Mouse (Mus musculus): ENCODE results near the gene Ptgfrn. TPM values are rescaled to one million over a fixed set of nuclear protein-coding genes. Genes with fewer than 3 reads are reported as not detected.

Ptgfrn gene
- polyA plus RNA-seq, 1 experiment from 2014 or later = 3.4 TPM

GRCm38 (mm10) chr3:101026741-101027140, 83.3 kb downstream of the Ptgfrn start:
- 78% methylated on average over 1 of the region's 1 CpGs for WGBS
- ATAC-seq = no peak
- Histone ChIP-seq H3K4me3 (replicated peaks; ENCODE audit: low read length) (no peak overlapping the region), H3K4me2 (ENCODE audit: low read length) (no peak overlapping the region), H3K27ac (ENCODE audit: low read length) (no peak overlapping the region), H3K36me3 (ENCODE audit: control insufficient read depth, insufficient read depth) (no peaks in the 10 kb centered on the region), H3K4me1 (replicated peaks; ENCODE audit: control insufficient read depth, insufficient read depth, low read length) (no peaks in the 10 kb centered on the region), H3K9ac (replicated peaks; ENCODE audit: low read depth, low read length) (no peak overlapping the region), H3K9me3 (ENCODE audit: control insufficient read depth, low read length) (no peaks in the 10 kb centered on the region), H3K27me3 (replicated peaks; ENCODE audit: control insufficient read depth, insufficient read depth, low read length) (no peaks in the 10 kb centered on the region)

- ATAC-seq = no peak
- no peaks in the 10 kb centered on the region for H3K27me3 ChIP-seq (replicated peaks; ENCODE audit: control insufficient read depth, insufficient read depth, low read length)
- 89% methylated on average over 6 of the region's 6 CpGs for WGBS
- H3K4me1 ChIP-seq (replicated peaks; ENCODE audit: control insufficient read depth, insufficient read depth, low read length) = no peaks in the 10 kb centered on the region
- no peaks in the 10 kb centered on the region for H3K9me3 ChIP-seq (ENCODE audit: control insufficient read depth, low read length)
- H3K4me3 ChIP-seq (replicated peaks; ENCODE audit: low read length) = no peak overlapping the region
- no peak overlapping the region for H3K4me2 ChIP-seq (ENCODE audit: low read length)
- H3K9ac ChIP-seq (replicated peaks; ENCODE audit: low read depth, low read length) = no peak overlapping the region
- H3K27ac ChIP-seq (ENCODE audit: low read length) = no peak overlapping the region
- no peaks in the 10 kb centered on the region for H3K36me3 ChIP-seq (ENCODE audit: control insufficient read depth, insufficient read depth)
These were observed 87.1 kb downstream of the Ptgfrn start for GRCm38 (mm10) chr3:101022967-101023366.

GRCm38 (mm10) chr3:101021481-101022051, 88.5 kb downstream of the Ptgfrn start:
- Histone ChIP-seq H3K36me3 (ENCODE audit: control insufficient read depth, insufficient read depth) (no peaks in the 10 kb centered on the region), H3K4me3 (replicated peaks; ENCODE audit: low read length) (no peak overlapping the region), H3K27me3 (replicated peaks; ENCODE audit: control insufficient read depth, insufficient read depth, low read length) (no peaks in the 10 kb centered on the region), H3K9me3 (ENCODE audit: control insufficient read depth, low read length) (no peaks in the 10 kb centered on the region), H3K27ac (ENCODE audit: low read length) (no peak overlapping the region), H3K9ac (replicated peaks; ENCODE audit: low read depth, low read length) (no peak overlapping the region), H3K4me1 (replicated peaks; ENCODE audit: control insufficient read depth, insufficient read depth, low read length) (no peaks in the 10 kb centered on the region), H3K4me2 (ENCODE audit: low read length) (no peak overlapping the region)
- 80% methylated on average over 8 of the region's 8 CpGs for WGBS
- ATAC-seq = no peak

- ATAC-seq = no peak
- no peaks in the 10 kb centered on the region for H3K36me3 ChIP-seq (ENCODE audit: control insufficient read depth, insufficient read depth)
- no peak overlapping the region for H3K27ac ChIP-seq (ENCODE audit: low read length)
- H3K9ac ChIP-seq (replicated peaks; ENCODE audit: low read depth, low read length) = no peak overlapping the region
- H3K27me3 ChIP-seq (replicated peaks; ENCODE audit: control insufficient read depth, insufficient read depth, low read length) = no peaks in the 10 kb centered on the region
- H3K9me3 ChIP-seq (ENCODE audit: control insufficient read depth, low read length) = no peaks in the 10 kb centered on the region
- H3K4me2 ChIP-seq (ENCODE audit: low read length) = no peak overlapping the region
- no peak overlapping the region for H3K4me3 ChIP-seq (replicated peaks; ENCODE audit: low read length)
- WGBS = 86% methylated on average over 5 of the region's 5 CpGs
- H3K4me1 ChIP-seq (replicated peaks; ENCODE audit: control insufficient read depth, insufficient read depth, low read length) = no peaks in the 10 kb centered on the region
These were observed 89.0 kb downstream of the Ptgfrn start for GRCm38 (mm10) chr3:101021073-101021472.

GRCm38 (mm10) chr3:101018494-101018893, 91.6 kb downstream of the Ptgfrn start:
- ATAC-seq = no peak
- Histone ChIP-seq H3K27ac (ENCODE audit: low read length) (no peak overlapping the region), H3K4me3 (replicated peaks; ENCODE audit: low read length) (no peak overlapping the region), H3K9me3 (ENCODE audit: control insufficient read depth, low read length) (no peaks in the 10 kb centered on the region), H3K9ac (replicated peaks; ENCODE audit: low read depth, low read length) (no peak overlapping the region), H3K36me3 (ENCODE audit: control insufficient read depth, insufficient read depth) (no peaks in the 10 kb centered on the region), H3K4me1 (replicated peaks; ENCODE audit: control insufficient read depth, insufficient read depth, low read length) (peaks cover 12% of the 10 kb centered on the region), H3K27me3 (replicated peaks; ENCODE audit: control insufficient read depth, insufficient read depth, low read length) (no peaks in the 10 kb centered on the region), H3K4me2 (ENCODE audit: low read length) (no peak overlapping the region)
- WGBS = 83% methylated on average over 6 of the region's 6 CpGs

GRCm38 (mm10) chr3:101016050-101016449, 94.0 kb downstream of the Ptgfrn start:
- H3K4me1 ChIP-seq (replicated peaks; ENCODE audit: control insufficient read depth, insufficient read depth, low read length) = peaks cover 17% of the 10 kb centered on the region
- H3K27ac ChIP-seq (ENCODE audit: low read length) = no peak overlapping the region
- H3K4me3 ChIP-seq (replicated peaks; ENCODE audit: low read length) = no peak overlapping the region
- H3K27me3 ChIP-seq (replicated peaks; ENCODE audit: control insufficient read depth, insufficient read depth, low read length) = no peaks in the 10 kb centered on the region
- 91% methylated on average over 7 of the region's 7 CpGs for WGBS
- no peak for ATAC-seq
- H3K4me2 ChIP-seq (ENCODE audit: low read length) = no peak overlapping the region
- H3K9ac ChIP-seq (replicated peaks; ENCODE audit: low read depth, low read length) = no peak overlapping the region
- no peaks in the 10 kb centered on the region for H3K36me3 ChIP-seq (ENCODE audit: control insufficient read depth, insufficient read depth)
- H3K9me3 ChIP-seq (ENCODE audit: control insufficient read depth, low read length) = no peaks in the 10 kb centered on the region

GRCm38 (mm10) chr3:101015254-101015653, 94.8 kb downstream of the Ptgfrn start:
- Histone ChIP-seq H3K4me3 (replicated peaks; ENCODE audit: low read length) (no peak overlapping the region), H3K27me3 (replicated peaks; ENCODE audit: control insufficient read depth, insufficient read depth, low read length) (no peaks in the 10 kb centered on the region), H3K9me3 (ENCODE audit: control insufficient read depth, low read length) (no peaks in the 10 kb centered on the region), H3K36me3 (ENCODE audit: control insufficient read depth, insufficient read depth) (no peaks in the 10 kb centered on the region), H3K4me2 (ENCODE audit: low read length) (no peak overlapping the region), H3K9ac (replicated peaks; ENCODE audit: low read depth, low read length) (no peak overlapping the region), H3K27ac (ENCODE audit: low read length) (no peak overlapping the region), H3K4me1 (replicated peaks; ENCODE audit: control insufficient read depth, insufficient read depth, low read length) (peaks cover 17% of the 10 kb centered on the region)
- 20% methylated on average over 4 of the region's 4 CpGs for WGBS
- no peak for ATAC-seq

GRCm38 (mm10) chr3:101013536-101013935, 96.5 kb downstream of the Ptgfrn start:
- ATAC-seq = no peak
- H3K27ac ChIP-seq (ENCODE audit: low read length) = no peak overlapping the region
- no peaks in the 10 kb centered on the region for H3K36me3 ChIP-seq (ENCODE audit: control insufficient read depth, insufficient read depth)
- no peak overlapping the region for H3K4me3 ChIP-seq (replicated peaks; ENCODE audit: low read length)
- H3K4me1 ChIP-seq (replicated peaks; ENCODE audit: control insufficient read depth, insufficient read depth, low read length) = peaks cover 17% of the 10 kb centered on the region
- no peaks in the 10 kb centered on the region for H3K9me3 ChIP-seq (ENCODE audit: control insufficient read depth, low read length)
- H3K9ac ChIP-seq (replicated peaks; ENCODE audit: low read depth, low read length) = no peak overlapping the region
- 62% methylated on average over 3 of the region's 3 CpGs for WGBS
- no peak overlapping the region for H3K4me2 ChIP-seq (ENCODE audit: low read length)
- no peaks in the 10 kb centered on the region for H3K27me3 ChIP-seq (replicated peaks; ENCODE audit: control insufficient read depth, insufficient read depth, low read length)

- ATAC-seq = 0 out of 2 replicates have a peak, but pooled peaks have one; percentile 21
- Histone ChIP-seq H3K27me3 (replicated peaks; ENCODE audit: control insufficient read depth, insufficient read depth, low read length) (no peaks in the 10 kb centered on the region), H3K27ac (ENCODE audit: low read length) (no peak overlapping the region), H3K36me3 (ENCODE audit: control insufficient read depth, insufficient read depth) (no peaks in the 10 kb centered on the region), H3K4me2 (ENCODE audit: low read length) (no peak overlapping the region), H3K9ac (replicated peaks; ENCODE audit: low read depth, low read length) (no peak overlapping the region), H3K4me3 (replicated peaks; ENCODE audit: low read length) (no peak overlapping the region), H3K4me1 (replicated peaks; ENCODE audit: control insufficient read depth, insufficient read depth, low read length) (peaks cover 17% of the 10 kb centered on the region), H3K9me3 (ENCODE audit: control insufficient read depth, low read length) (no peaks in the 10 kb centered on the region)
- WGBS = 91% methylated on average over 10 of the region's 10 CpGs
These were observed 97.1 kb downstream of the Ptgfrn start for GRCm38 (mm10) chr3:101013005-101013404.

- Histone ChIP-seq H3K4me1 (replicated peaks; ENCODE audit: control insufficient read depth, insufficient read depth, low read length) (peaks cover 17% of the 10 kb centered on the region), H3K4me2 (ENCODE audit: low read length) (no peak overlapping the region), H3K9ac (replicated peaks; ENCODE audit: low read depth, low read length) (no peak overlapping the region), H3K27me3 (replicated peaks; ENCODE audit: control insufficient read depth, insufficient read depth, low read length) (no peaks in the 10 kb centered on the region), H3K4me3 (replicated peaks; ENCODE audit: low read length) (no peak overlapping the region), H3K27ac (ENCODE audit: low read length) (no peak overlapping the region), H3K36me3 (ENCODE audit: control insufficient read depth, insufficient read depth) (no peaks in the 10 kb centered on the region), H3K9me3 (ENCODE audit: control insufficient read depth, low read length) (no peaks in the 10 kb centered on the region)
- ATAC-seq = no peak
- 49% methylated on average over 8 of the region's 8 CpGs for WGBS
These were observed 97.5 kb downstream of the Ptgfrn start for GRCm38 (mm10) chr3:101012597-101012996.

Measured in forebrain, embryonic 16.5 days (tissue).